Mouse (Mus musculus) MEL (cell line): ENCODE results near the gene Negr1. TPM values are rescaled to one million over a fixed set of nuclear protein-coding genes. Genes with fewer than 3 reads are reported as not detected.

Source experiments
- DNase-seq: peaks from one replicate; pipeline ENCODE4 v3.0.0; 2011; ENCODE audit warnings: low read depth, low spot score
- H3K27ac ChIP-seq: 2 replicates; pipeline ENCODE4 v1.5.1; 2012; ENCODE audit warnings: low read depth, mild to moderate bottlenecking, control low read depth, low read length, moderate library complexity; ENCODE audit not compliant: control insufficient read depth
- H3K27me3 ChIP-seq, 2 experiments: fragments of 150-350 bp in 1 of 2; sonication (generic) in 1 of 2; 2 replicates each; pipeline ENCODE4 v1.6.1; 2012; ENCODE audit warnings: low read length in 2 of 2, mild to moderate bottlenecking in 2 of 2, improper control_type of control experiment in 1 of 2, moderate library complexity in 1 of 2; ENCODE audit not compliant: insufficient read depth in 2 of 2, control insufficient read depth in 1 of 2
- H3K36me3 ChIP-seq, 2 experiments: 2 replicates each; pipeline ENCODE4 v1.6.1; 2012 to 2014; ENCODE audit warnings: low read length in 2 of 2, improper control_type of control experiment in 1 of 2, inconsistent platforms in 1 of 2, mild to moderate bottlenecking in 1 of 2; ENCODE audit not compliant: insufficient read depth in 2 of 2, control insufficient read depth in 1 of 2
- H3K4me1 ChIP-seq, 2 experiments: fragments of 150-350 bp in 1 of 2; sonication (generic) in 1 of 2; 2 replicates each; pipeline ENCODE4 v1.6.1; 2012; ENCODE audit warnings: low read length in 2 of 2, improper control_type of control experiment in 1 of 2, mild to moderate bottlenecking in 1 of 2; ENCODE audit not compliant: insufficient read depth in 2 of 2, control insufficient read depth in 1 of 2
- H3K4me3 ChIP-seq, 2 experiments: fragments of 150-350 bp in 1 of 2; sonication (generic) in 1 of 2; 2 replicates each; pipeline ENCODE4 v1.5.1; 2012; ENCODE audit warnings: low read depth in 2 of 2, low read length in 2 of 2, mild to moderate bottlenecking in 2 of 2, moderate library complexity in 2 of 2, control low read depth in 1 of 2, improper control_type of control experiment in 1 of 2; ENCODE audit not compliant: control insufficient read depth in 1 of 2, insufficient read depth in 1 of 2
- H3K79me2 ChIP-seq: 2 replicates; pipeline ENCODE4 v1.6.1; 2012; ENCODE audit warnings: mild to moderate bottlenecking, low read length, moderate library complexity; ENCODE audit not compliant: control insufficient read depth, poor library complexity, insufficient read depth
- H3K9ac ChIP-seq: 2 replicates; pipeline ENCODE4 v1.6.1; 2012; ENCODE audit warnings: low read depth, mild to moderate bottlenecking, control low read depth, low read length, moderate library complexity; ENCODE audit not compliant: control insufficient read depth, poor library complexity, severe bottlenecking
- H3K9me3 ChIP-seq: fragments of 150-350 bp; sonication (generic); replicated peaks from 2 replicates; pipeline ENCODE4 v1.6.1; 2012; ENCODE audit warnings: mild to moderate bottlenecking, low read length, improper control_type of control experiment, moderate library complexity; ENCODE audit not compliant: insufficient read depth
- BHLHE40 ChIP-seq: IDR thresholded peaks from 2 replicates; pipeline ENCODE4 v1.6.1; 2012; ENCODE audit warnings: low read depth, mild to moderate bottlenecking, inconsistent platforms, low read length, improper control_type of control experiment, borderline replicate concordance
- CHD1 ChIP-seq: IDR thresholded peaks from 2 replicates; pipeline ENCODE4 v1.6.1; 2012; ENCODE audit warnings: low read depth, mild to moderate bottlenecking, inconsistent platforms, low read length, improper control_type of control experiment
- CTCF ChIP-seq, 3 experiments: IDR thresholded peaks in 2 of 3; conservative IDR thresholded peaks in 1 of 3; 2 replicates each; pipeline ENCODE4 v1.5.1; 2011 to 2012; ENCODE audit warnings: low read length in 3 of 3, low read depth in 2 of 3, mild to moderate bottlenecking in 2 of 3, improper control_type of control experiment in 1 of 3, inconsistent platforms in 1 of 3, mixed read lengths in 1 of 3, moderate library complexity in 1 of 3; ENCODE audit not compliant: control insufficient read depth in 1 of 3, insufficient read depth in 1 of 3, poor library complexity in 1 of 3, severe bottlenecking in 1 of 3
- E2F4 ChIP-seq: IDR thresholded peaks from 2 replicates; pipeline ENCODE4 v1.6.1; 2011; ENCODE audit warnings: low read depth, low read length, improper control_type of control experiment, borderline replicate concordance
- EP300 ChIP-seq, 2 experiments: IDR thresholded peaks; 2 replicates each; pipeline ENCODE4 v1.6.1; 2011; ENCODE audit warnings: improper control_type of control experiment in 2 of 2, low read length in 2 of 2, low read depth in 1 of 2, mild to moderate bottlenecking in 1 of 2
- ETS1 ChIP-seq: IDR thresholded peaks from 2 replicates; pipeline ENCODE4 v1.6.1; 2012; ENCODE audit warnings: low read depth, mild to moderate bottlenecking, inconsistent platforms, low read length, improper control_type of control experiment, moderate library complexity
- GABPA ChIP-seq: IDR thresholded peaks from 2 replicates; pipeline ENCODE4 v1.6.1; 2012; ENCODE audit warnings: low read depth, mild to moderate bottlenecking, inconsistent platforms, low read length, improper control_type of control experiment, moderate library complexity
- HCFC1 ChIP-seq: IDR thresholded peaks from 2 replicates; pipeline ENCODE4 v1.6.1; 2012; ENCODE audit warnings: low read depth, mild to moderate bottlenecking, inconsistent platforms, low read length, improper control_type of control experiment, moderate library complexity
- JUND ChIP-seq: IDR thresholded peaks from 2 replicates; pipeline ENCODE4 v1.6.1; 2011; ENCODE audit warnings: low read depth, mild to moderate bottlenecking, improper control_type of control experiment, low read length
- MAFK ChIP-seq: IDR thresholded peaks from 2 replicates; pipeline ENCODE4 v1.6.1; 2011; ENCODE audit warnings: low read depth, mild to moderate bottlenecking, low read length, improper control_type of control experiment, borderline replicate concordance
- MXI1 ChIP-seq: IDR thresholded peaks from 2 replicates; pipeline ENCODE4 v1.6.1; 2011; ENCODE audit warnings: mild to moderate bottlenecking, low read depth, low read length, improper control_type of control experiment
- MYB ChIP-seq: IDR thresholded peaks from 2 replicates; pipeline ENCODE4 v1.6.1; 2011; ENCODE audit warnings: mild to moderate bottlenecking, low read depth, low read length, improper control_type of control experiment
- MYC ChIP-seq: IDR thresholded peaks from 2 replicates; pipeline ENCODE4 v1.6.1; 2011; ENCODE audit warnings: low read depth, mild to moderate bottlenecking, low read length, improper control_type of control experiment, moderate library complexity
- NELFE ChIP-seq: IDR thresholded peaks from 2 replicates; pipeline ENCODE4 v1.6.1; 2011; ENCODE audit warnings: low read depth, low read length, improper control_type of control experiment
- POLR2AphosphoS2 ChIP-seq: IDR thresholded peaks from 2 replicates; pipeline ENCODE4 v1.6.1; 2011; ENCODE audit warnings: low read length, improper control_type of control experiment
- RCOR1 ChIP-seq: IDR thresholded peaks from 2 replicates; pipeline ENCODE4 v1.6.1; 2012; ENCODE audit warnings: low read depth, mild to moderate bottlenecking, inconsistent platforms, low read length, improper control_type of control experiment
- SIN3A ChIP-seq: IDR thresholded peaks from 2 replicates; pipeline ENCODE4 v1.6.1; 2012; ENCODE audit warnings: low read length, improper control_type of control experiment, inconsistent platforms
- SMC3 ChIP-seq: IDR thresholded peaks from 2 replicates; pipeline ENCODE4 v1.6.1; 2011; ENCODE audit warnings: low read depth, low read length, improper control_type of control experiment
- TBP ChIP-seq: IDR thresholded peaks from 2 replicates; pipeline ENCODE4 v1.8.0; 2011; ENCODE audit warnings: low read depth, low read length, improper control_type of control experiment
- UBTF ChIP-seq: IDR thresholded peaks from 2 replicates; pipeline ENCODE4 v1.6.1; 2012; ENCODE audit warnings: low read depth, mild to moderate bottlenecking, inconsistent platforms, low read length, improper control_type of control experiment, moderate library complexity, borderline replicate concordance; ENCODE audit not compliant: insufficient read depth
- USF1 ChIP-seq: IDR thresholded peaks from 2 replicates; pipeline ENCODE4 v1.6.1; 2014; ENCODE audit warnings: low read depth, mild to moderate bottlenecking, inconsistent platforms, low read length, improper control_type of control experiment, moderate library complexity
- USF2 ChIP-seq, 2 experiments: IDR thresholded peaks; 2 replicates each; pipeline ENCODE4 v1.6.1; 2011 to 2012; ENCODE audit warnings: improper control_type of control experiment in 2 of 2, low read length in 2 of 2, borderline replicate concordance in 1 of 2, inconsistent platforms in 1 of 2, low read depth in 1 of 2, mild to moderate bottlenecking in 1 of 2; ENCODE audit not compliant: insufficient read depth in 1 of 2
- ZKSCAN1 ChIP-seq: IDR thresholded peaks from 2 replicates; pipeline ENCODE4 v1.6.1; 2012; ENCODE audit warnings: low read depth, mild to moderate bottlenecking, inconsistent platforms, low read length, improper control_type of control experiment, moderate library complexity
- ZMIZ1 ChIP-seq: IDR thresholded peaks from 2 replicates; pipeline ENCODE4 v1.6.1; 2012; ENCODE audit warnings: low read depth, mild to moderate bottlenecking, inconsistent platforms, low read length, improper control_type of control experiment, moderate library complexity
- ZNF384 ChIP-seq: IDR thresholded peaks from 2 replicates; pipeline ENCODE4 v1.6.1; 2012; ENCODE audit warnings: low read depth, mild to moderate bottlenecking, inconsistent platforms, low read length, improper control_type of control experiment
- polyA plus RNA-seq, 2 experiments: library from polyadenylated mRNA; stranded (reverse) in 1 of 2; unstranded in 1 of 2; fragments of >175 nt in 1 of 2; fragments of >200 nt in 1 of 2; gene quantifications; 2 replicates each; pipeline versions ENCODE4 v1.2.1 to v1.2.4; 2012; ENCODE audit warnings: low replicate concordance in 2 of 2, low read depth in 1 of 2; ENCODE audit not compliant: insufficient read length in 2 of 2, insufficient read depth in 1 of 2, missing spikeins in 1 of 2
- total RNA-seq: library from RNA; depleted of rRNA; stranded (reverse); fragments of 300-350 nt; gene quantifications from 2 replicates; pipeline ENCODE4 v1.2.3, GENCODE M21; 2012

Negr1 gene
- total and polyA plus RNA-seq, 3 experiments: not detected

GRCm38 (mm10) chr3:157085180-157085579 lies 523.6 kb downstream of the Negr1 start:
- H3K79me2 ChIP-seq: no peaks in the 10 kb centered on the region
- H3K36me3 ChIP-seq: no peaks in the 10 kb centered on the region
- H3K27me3 ChIP-seq: no peaks in the 10 kb centered on the region
- TF ChIP-seq BHLHE40 (no peak), MXI1 (no peak), MAFK (no peak), TBP (no peak), POLR2AphosphoS2 (no peak), ETS1 (no peak), JUND (no peak), SIN3A (no peak), E2F4 (no peak), MYC (no peak), ZMIZ1 (no peak), CHD1 (no peak), EP300 (IDR thresholded peaks at IDR 0.05; ENCODE audit: low read depth in 1 of 2, low read length in 2 of 2) (no peak), UBTF (no peak), NELFE (no peak)
- no peak overlapping the region for H3K4me3 ChIP-seq
- no peaks in the 10 kb centered on the region for H3K9me3 ChIP-seq
- no peaks in the 10 kb centered on the region for H3K4me1 ChIP-seq
- no peak overlapping the region for H3K9ac ChIP-seq
- DNase-seq: no peak
- no peak overlapping the region for H3K27ac ChIP-seq

- TF ChIP-seq ZKSCAN1 (no peak), MAFK (no peak), HCFC1 (no peak), SMC3 (no peak), USF2 (IDR thresholded peaks at IDR 0.05; ENCODE audit: borderline replicate concordance in 1 of 2, insufficient read depth in 1 of 2, low read depth in 1 of 2, low read length in 2 of 2) (no peak), POLR2AphosphoS2 (no peak), RCOR1 (no peak), MYB (no peak), GABPA (no peak), ZNF384 (no peak), USF1 (no peak), CTCF (IDR thresholded peaks at IDR 0.05 in 2 of 3, conservative IDR thresholded peaks at IDR 0.05 in 1 of 3; ENCODE audit: control insufficient read depth in 1 of 3, insufficient read depth in 1 of 3, low read depth in 2 of 3, low read length in 3 of 3, poor library complexity in 1 of 3, severe bottlenecking in 1 of 3) (no peak)
These were observed 528.5 kb downstream of the Negr1 start for GRCm38 (mm10) chr3:157090051-157090450.

More at GRCm38 (mm10) chr3:157090051-157090450, 528.5 kb downstream of the Negr1 start:
- H3K36me3 ChIP-seq: no peaks in the 10 kb centered on the region
- H3K9ac ChIP-seq: no peak overlapping the region
- H3K27ac ChIP-seq: no peak overlapping the region
- no peak overlapping the region for H3K4me3 ChIP-seq
- DNase-seq: no peak
- H3K27me3 ChIP-seq: no peaks in the 10 kb centered on the region
- no peaks in the 10 kb centered on the region for H3K79me2 ChIP-seq
- no peaks in the 10 kb centered on the region for H3K9me3 ChIP-seq
- H3K4me1 ChIP-seq: no peaks in the 10 kb centered on the region
